Mouse (Mus musculus) heart, adult 9 months (tissue): ENCODE measurements around the gene Cfd.

ENCODE experiments used
- DNase-seq, 2 experiments: peaks; one replicate each; pipeline ENCODE4 v3.0.0; 2022; ENCODE audit warnings: low spot score in 2 of 2

Cfd gene

GRCm38 (mm10) chr10:79886054-79886453 lies 4.6 kb upstream of the Cfd start, which contains the start of gene Elane:
TSS of gene Elane (plus strand) at chr10:79886247.
- no peak for DNase-seq

GRCm38 (mm10) chr10:79886611-79887010 lies 4.0 kb upstream of the Cfd start:
- no peak for DNase-seq

GRCm38 (mm10) chr10:79889386-79889785 lies 1.3 kb upstream of the Cfd start:
- DNase-seq = no peak

- peak; percentile 49 to 68 for DNase-seq
Measured at GRCm38 (mm10) chr10:79892451-79893118, 1.9 kb downstream of the Cfd start.

GRCm38 (mm10) chr10:79896306-79896705 lies 5.7 kb downstream of the Cfd start:
- no peak for DNase-seq

- no peak for DNase-seq
Measured at GRCm38 (mm10) chr10:79896814-79897213, 6.2 kb downstream of the Cfd start.

- no peak for DNase-seq
Measured at GRCm38 (mm10) chr10:79897316-79898245, 6.9 kb downstream of the Cfd start.

- DNase-seq = no peak
Measured at GRCm38 (mm10) chr10:79900951-79901410, 10.3 kb downstream of the Cfd start.

- DNase-seq = no peak
Measured at GRCm38 (mm10) chr10:79906712-79907111, 16.1 kb downstream of the Cfd start.

GRCm38 (mm10) chr10:79907415-79907814 lies 16.8 kb downstream of the Cfd start:
- DNase-seq = no peak

- peak; percentile 96 to 98 for DNase-seq
Measured at GRCm38 (mm10) chr10:79908167-79909091, 17.8 kb downstream of the Cfd start, which contains the start of gene Med16. TSS of gene Med16 (minus strand) at chr10:79908923.

GRCm38 (mm10) chr10:79909092-79909922 lies 18.7 kb downstream of the Cfd start:
- DNase-seq = peak; percentile 61 to 72

- no peak for DNase-seq
Measured at GRCm38 (mm10) chr10:79910556-79910955, 19.9 kb downstream of the Cfd start, which contains the start of gene Gm26602. TSS of gene Gm26602 (plus strand) at chr10:79910856.

GRCm38 (mm10) chr10:79912412-79912811 lies 21.8 kb downstream of the Cfd start:
- no peak for DNase-seq

- DNase-seq = no peak
Measured at GRCm38 (mm10) chr10:79914131-79914947, 23.7 kb downstream of the Cfd start.

GRCm38 (mm10) chr10:79914948-79915596 lies 24.4 kb downstream of the Cfd start:
- DNase-seq = no peak

GRCm38 (mm10) chr10:79916081-79916480 lies 25.4 kb downstream of the Cfd start:
- no peak for DNase-seq

- DNase-seq = peak; percentile 87 to 88
Measured at GRCm38 (mm10) chr10:79916808-79917531, 26.3 kb downstream of the Cfd start, which contains the start of gene Kiss1r. TSS of gene Kiss1r (plus strand) at chr10:79916971.
